Mouse (Mus musculus) bone marrow, adult 2 months (tissue): ENCODE measurements around the gene Clcf1. TPM values are rescaled to one million over a fixed set of nuclear protein-coding genes. Genes with fewer than 3 reads are reported as not detected.
"Not testable (repeated sequence)": the region's sequence is repeated elsewhere in the genome, so short reads cannot be mapped to it uniquely, and the experiment has no call there.

Source experiments
- H3K27ac ChIP-seq: fragments of 200-500 bp; 2 replicates; pipeline ENCODE4 v1.5.1; 2012; ENCODE audit warnings: low read depth, mild to moderate bottlenecking, control low read depth, inconsistent platforms, low read length; ENCODE audit not compliant: control insufficient read depth, poor library complexity, insufficient read depth
- H3K4me1 ChIP-seq: fragments of 200-500 bp; 2 replicates; pipeline ENCODE4 v1.6.1; 2011; ENCODE audit warnings: low read length; ENCODE audit not compliant: control insufficient read depth, insufficient read depth
- H3K4me3 ChIP-seq: fragments of 200-500 bp; replicated peaks from 2 replicates; pipeline ENCODE3; 2011; ENCODE audit warnings: mild to moderate bottlenecking, low read depth, low read length, control low read depth; ENCODE audit not compliant: control insufficient read depth
- CTCF ChIP-seq: fragments of 200-500 bp; IDR thresholded peaks from 2 replicates; pipeline ENCODE4 v1.5.1; 2011; ENCODE audit warnings: low read length, control low read depth; ENCODE audit not compliant: control insufficient read depth, insufficient read depth
- POLR2A ChIP-seq: fragments of 200-500 bp; IDR thresholded peaks from 2 replicates; pipeline ENCODE4 v1.6.1; 2011; ENCODE audit warnings: low read depth, mild to moderate bottlenecking, control low read depth, low read length, borderline replicate concordance; ENCODE audit not compliant: control insufficient read depth
- WGBS: fragments of 180-500 bp; shearing (Covaris S2); methylation state at CpG from one replicate; pipeline ENCODE4 v1.1.7; 2018; 5-methylcytosine and 5-hydroxymethylcytosine counted together
- polyA plus RNA-seq: library from polyadenylated mRNA; stranded (reverse); fragments of >200 nt; gene quantifications from 2 replicates; pipeline ENCODE4 v1.2.4, GENCODE M21; 2011; ENCODE audit warnings: low replicate concordance; ENCODE audit not compliant: missing spikeins, insufficient read depth, insufficient read length

Gene Clcf1
- polyA plus RNA-seq, 1 experiment: 25.4 TPM

DNA sequence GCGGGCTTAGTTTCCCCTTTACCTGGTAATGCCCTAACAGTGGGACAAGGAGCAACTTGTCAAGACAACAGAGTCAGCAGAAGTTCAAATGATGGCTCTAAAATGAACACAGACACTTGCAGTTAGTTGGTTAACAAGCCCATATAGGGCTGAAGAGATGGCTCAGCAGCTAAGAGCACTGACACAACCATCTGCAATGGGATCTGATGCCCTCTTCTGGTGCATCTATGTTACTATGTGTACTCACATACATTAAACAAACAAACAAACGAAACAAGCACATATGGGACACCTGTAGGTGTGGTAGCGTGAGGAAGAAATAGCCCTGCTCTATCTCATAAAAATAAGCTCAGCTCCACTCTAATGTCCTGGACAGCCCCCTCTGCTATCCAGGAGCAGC lies 28.4 kb downstream of the Clcf1 start:
- TF ChIP-seq CTCF (no peak), POLR2A (no peak)
- 73% methylated on average over 3 of the region's 3 CpGs for WGBS
- Histone ChIP-seq H3K4me1 (no peaks in the 10 kb centered on the region), H3K27ac (no peak overlapping the region), H3K4me3 (no peak overlapping the region)

DNA sequence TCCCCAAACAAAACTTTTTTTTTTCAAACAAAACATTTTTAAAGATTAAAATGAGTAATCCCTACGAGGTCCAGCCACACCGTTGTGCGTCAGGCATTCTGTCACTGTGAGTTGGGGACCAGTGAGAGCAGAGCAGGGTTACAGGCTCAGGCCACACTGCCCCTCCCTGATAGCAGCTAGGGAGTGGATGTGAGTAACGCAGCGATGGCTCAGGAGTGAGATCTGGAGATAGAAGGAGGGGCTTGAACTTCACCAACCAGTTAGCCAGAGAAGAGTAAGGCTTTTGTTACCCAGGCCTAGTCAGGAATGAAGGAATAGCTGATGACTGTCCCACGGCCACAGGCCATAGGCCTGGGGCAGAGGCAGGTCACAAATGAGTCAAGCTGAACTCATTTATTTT lies 30.7 kb downstream of the Clcf1 start:
- 86% methylated on average over 6 of the region's 6 CpGs for WGBS
- no peak overlapping the region for H3K27ac ChIP-seq

DNA sequence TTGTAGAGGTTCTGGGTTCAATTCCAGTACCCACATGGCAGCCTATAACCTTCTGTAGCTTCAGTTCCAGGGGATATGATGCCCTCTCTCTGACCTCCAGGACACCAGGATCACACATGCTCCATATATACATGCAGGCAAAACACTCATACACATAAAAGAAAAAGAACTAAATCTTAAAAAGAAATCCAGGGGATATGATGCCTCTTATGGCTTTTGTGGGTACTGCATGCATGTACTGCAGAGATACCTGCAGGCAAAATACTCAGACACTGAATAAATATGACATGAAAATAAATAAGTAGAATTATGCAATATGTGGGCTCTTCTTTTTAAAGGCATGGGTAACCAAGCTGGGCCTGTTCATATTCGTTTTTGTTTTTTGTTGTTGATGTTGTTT lies 33.0 kb downstream of the Clcf1 start:
- Histone ChIP-seq H3K4me1 (no peaks in the 10 kb centered on the region), H3K27ac (no peak overlapping the region), H3K4me3 (no peak overlapping the region)
- no peak for TF ChIP-seq CTCF
- WGBS: 56% methylated on average over 1 of the region's 1 CpGs

More for the DNA sequence above, 30.7 kb downstream of the Clcf1 start:
- no peak for TF ChIP-seq CTCF
- no peak for TF ChIP-seq POLR2A
- Histone ChIP-seq H3K4me3 (no peak overlapping the region), H3K4me1 (no peaks in the 10 kb centered on the region)

DNA sequence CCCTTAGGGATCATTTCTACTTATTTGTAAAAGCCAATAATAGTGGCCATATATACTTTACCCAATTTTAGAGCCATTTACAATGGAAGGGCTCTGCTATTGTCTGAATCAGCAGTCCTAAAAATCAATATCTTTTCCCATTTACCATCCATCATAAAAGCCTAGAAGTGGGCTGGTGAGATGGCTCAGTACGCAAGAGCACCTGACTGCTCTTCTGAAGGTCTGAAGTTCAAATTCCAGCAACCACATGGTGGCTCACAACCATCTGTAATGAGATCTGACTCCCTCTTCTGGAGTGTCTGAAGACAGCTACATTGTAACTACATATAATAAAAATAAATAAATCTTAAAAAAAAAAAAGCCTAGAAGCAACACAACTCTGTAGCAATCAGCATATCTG lies 34.6 kb downstream of the Clcf1 start:
- not testable (repeated sequence) for H3K27ac ChIP-seq, H3K4me3 ChIP-seq, H3K4me1 ChIP-seq
- 82% methylated on average over 1 of the region's 1 CpGs for WGBS

DNA sequence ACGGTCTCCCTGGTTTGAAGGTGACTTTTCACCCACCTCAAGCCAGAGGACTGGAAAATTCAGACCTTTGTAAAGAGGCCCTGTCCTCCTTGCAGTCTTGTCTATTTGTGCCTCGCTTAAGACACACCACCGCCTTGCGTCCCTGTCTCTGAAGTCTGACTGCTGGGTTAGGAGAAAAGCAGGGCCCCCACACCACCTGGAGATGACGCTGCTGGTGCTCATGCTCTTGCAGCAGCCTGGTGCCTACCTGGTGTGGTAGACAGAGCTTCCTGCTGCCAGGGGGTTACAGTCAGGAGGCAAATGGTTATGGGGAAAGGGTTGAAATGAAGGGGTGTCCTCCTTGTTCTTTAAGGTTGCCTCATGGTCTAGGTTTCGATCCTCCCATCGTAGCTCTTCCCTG lies 40.2 kb downstream of the Clcf1 start:
- 91% methylated on average over 7 of the region's 7 CpGs for WGBS
- H3K4me1 ChIP-seq: no peaks in the 10 kb centered on the region
- H3K4me3 ChIP-seq: no peak overlapping the region
- H3K27ac ChIP-seq: no peak overlapping the region
- TF ChIP-seq POLR2A (no peak), CTCF (no peak)

DNA sequence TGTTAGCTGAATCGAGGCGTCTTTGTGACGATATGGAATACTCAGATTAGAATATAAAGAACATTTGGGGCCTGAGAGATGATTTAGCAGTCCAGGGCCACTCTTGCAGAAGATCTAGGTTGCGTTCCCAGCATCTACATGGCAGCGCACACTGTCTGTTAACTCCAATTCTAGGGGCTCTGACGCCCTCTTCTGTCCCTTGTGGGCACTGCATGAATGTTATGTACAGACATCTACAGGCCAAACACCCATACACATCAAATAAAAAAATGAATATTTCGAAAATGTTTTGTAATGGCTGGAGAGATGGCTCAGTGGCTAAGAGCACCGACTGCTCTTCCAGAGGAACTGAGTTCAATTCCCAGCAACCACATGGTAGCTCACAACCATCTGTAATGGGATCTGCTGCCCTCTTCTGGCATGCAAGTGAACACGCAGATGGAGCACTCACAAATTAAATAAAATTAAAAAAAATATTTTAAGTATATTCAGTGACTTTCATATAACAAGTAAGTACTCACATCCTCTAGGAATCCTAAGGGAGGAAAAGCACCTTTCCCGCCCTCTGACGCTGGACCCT lies 41.6 kb downstream of the Clcf1 start:
- H3K4me3 ChIP-seq: no peak overlapping the region
- 78% methylated on average over 11 of the region's 11 CpGs for WGBS
- H3K27ac ChIP-seq: no peak overlapping the region
- no peaks in the 10 kb centered on the region for H3K4me1 ChIP-seq
- TF ChIP-seq CTCF (peak; percentile 20; the same call in 1 of the 2 replicates), POLR2A (no peak)

DNA sequence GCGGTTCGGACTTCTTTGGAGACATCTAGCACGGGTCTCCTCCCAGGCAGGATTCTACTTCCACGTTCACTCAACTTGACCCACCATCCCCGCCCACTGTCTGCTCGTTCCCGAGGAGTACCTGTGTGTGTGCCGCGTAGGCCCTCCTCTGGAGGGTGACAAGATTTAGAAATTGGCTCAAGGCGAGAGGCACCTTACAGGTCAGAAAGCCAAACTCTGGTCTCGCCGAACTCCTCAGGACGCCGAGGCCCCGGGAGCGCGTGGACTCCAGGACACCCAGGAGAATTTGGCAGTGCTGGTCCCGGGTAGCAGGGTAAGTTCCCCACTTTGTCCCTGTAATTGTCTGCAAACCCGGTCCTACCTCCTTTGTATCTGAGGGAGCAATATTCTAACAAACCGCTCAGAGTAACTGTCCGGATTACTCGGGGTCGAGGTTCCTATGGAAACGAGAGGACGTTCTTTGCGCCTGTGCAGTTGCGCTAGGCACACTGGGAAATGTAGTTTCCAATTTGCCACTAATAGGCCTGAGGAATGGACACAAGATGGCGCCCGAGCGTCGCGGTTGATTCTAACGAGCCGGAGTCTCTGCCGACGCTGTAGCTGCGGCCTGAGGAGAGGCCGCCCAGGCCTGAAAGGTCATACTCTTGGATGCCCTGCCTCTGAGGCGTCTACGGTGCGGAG lies 43.3 kb downstream of the Clcf1 start:
- WGBS: under 1% methylated on average over 41 of the region's 41 CpGs
- no peaks in the 10 kb centered on the region for H3K4me1 ChIP-seq
- no peak overlapping the region for H3K27ac ChIP-seq
- TF ChIP-seq CTCF: peak; percentile 97
- 0 out of 2 replicates have a peak, but pooled peaks have one; percentile 13 for TF ChIP-seq POLR2A
- peak overlapping the region; percentile 67 for H3K4me3 ChIP-seq

DNA sequence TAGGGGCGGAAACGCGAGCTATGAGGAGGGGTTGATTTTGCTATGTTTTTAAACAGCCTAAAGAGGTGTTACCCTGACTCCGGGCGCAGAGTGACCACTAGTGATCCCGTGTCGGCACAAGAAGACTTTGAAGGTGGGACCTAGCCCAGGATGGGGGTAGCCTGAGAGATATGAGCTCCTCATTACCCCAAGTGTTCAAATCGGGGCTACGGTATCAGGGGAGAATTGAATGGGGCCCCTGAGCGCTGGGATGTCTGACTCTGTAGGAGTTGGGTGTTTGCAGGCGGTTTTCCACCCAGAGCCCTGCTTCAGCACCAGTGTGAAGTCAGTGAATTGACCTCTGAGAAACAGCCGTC lies 43.8 kb downstream of the Clcf1 start:
- Histone ChIP-seq H3K4me1 (peaks cover 2% of the 10 kb centered on the region), H3K4me3 (no peak overlapping the region), H3K27ac (no peak overlapping the region)
- 48% methylated on average over 12 of the region's 12 CpGs for WGBS
- TF ChIP-seq CTCF (no peak), POLR2A (no peak)

DNA sequence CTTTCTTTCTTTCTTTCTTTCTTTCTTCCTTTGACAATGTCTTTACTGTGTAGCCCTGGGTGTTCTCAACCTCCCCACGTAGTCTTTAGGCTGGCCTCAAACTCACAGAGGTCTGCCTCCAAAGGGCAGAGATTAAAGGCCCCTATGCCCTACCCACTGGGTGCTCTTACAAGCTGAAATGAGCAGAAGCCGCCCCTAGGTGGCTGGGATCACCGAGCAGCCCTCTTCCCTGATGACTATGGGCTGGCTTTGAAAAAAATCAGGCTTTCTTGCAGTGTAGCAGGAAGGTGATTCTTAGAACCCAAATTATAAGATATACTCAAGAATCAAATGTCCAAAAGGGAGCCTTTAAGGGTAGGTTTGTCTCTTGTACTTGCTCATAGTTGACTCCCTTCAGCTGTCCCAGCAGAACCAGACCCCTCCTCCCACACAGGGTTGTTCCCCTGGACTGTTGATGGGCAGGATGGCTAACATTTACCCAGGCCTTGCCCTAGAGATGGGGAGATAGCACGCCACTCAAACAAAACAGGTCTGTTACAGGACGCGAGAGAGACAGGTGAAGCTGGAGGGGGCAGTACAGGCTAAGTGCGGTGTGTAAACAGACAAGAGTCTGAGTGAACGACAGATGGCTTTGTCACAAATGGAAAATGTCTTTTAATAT lies 47.1 kb downstream of the Clcf1 start:
- 59% methylated on average over 8 of the region's 8 CpGs for WGBS
- Histone ChIP-seq H3K4me3 (no peak overlapping the region), H3K4me1 (peaks cover 6% of the 10 kb centered on the region), H3K27ac (no peak overlapping the region)
- TF ChIP-seq POLR2A: no peak
- peak; percentile 23; the same call in 1 of the 2 replicates for TF ChIP-seq CTCF

DNA sequence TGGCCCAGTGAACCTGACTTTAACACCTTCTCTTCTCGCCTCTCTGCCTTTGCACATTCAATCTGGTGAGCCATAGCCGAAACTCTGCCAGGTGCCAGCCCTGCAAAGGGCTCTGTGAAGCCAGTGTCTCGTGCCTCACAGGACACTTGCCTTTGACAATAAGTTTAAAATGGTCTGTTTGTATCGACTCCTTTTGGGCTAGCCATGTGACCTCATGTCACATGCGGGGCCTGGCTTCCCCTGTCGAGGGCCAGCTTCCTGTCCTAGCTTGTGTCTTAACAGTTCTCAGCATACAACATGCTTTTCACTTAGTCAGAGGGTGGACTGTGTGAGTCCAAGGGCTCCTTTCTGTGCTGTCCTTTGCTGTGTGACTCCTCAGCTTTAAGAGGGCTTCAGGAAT lies 48.7 kb downstream of the Clcf1 start:
- Histone ChIP-seq H3K4me1 (peaks cover 6% of the 10 kb centered on the region), H3K4me3 (no peak overlapping the region), H3K27ac (peak overlapping the region; percentile 52; the same call in 1 of the 2 replicates)
- TF ChIP-seq POLR2A (no peak), CTCF (no peak)
- 32% methylated on average over 6 of the region's 6 CpGs for WGBS
